Mouse (Mus musculus) erythroblast, adult 5-6 weeks (primary cell): ENCODE results near the gene Ror2. TPM values are rescaled to one million over a fixed set of nuclear protein-coding genes. Genes with fewer than 3 reads are reported as not detected.
"Not testable (repeated sequence)": the region's sequence is repeated elsewhere in the genome, so short reads cannot be mapped to it uniquely, and the experiment has no call there.

Experiments
- ATAC-seq: replicated peaks from 2 replicates; pipeline ENCODE4 v1.8.0; 2016; ENCODE audit warnings: moderate number of reproducible peaks, mild to moderate bottlenecking, moderate TSS enrichment, inconsistent platforms; ENCODE audit not compliant: poor library complexity, low FRiP score, severe bottlenecking
- total RNA-seq, 2 experiments: library from RNA; stranded (forward) in 1 of 2; stranded (reverse) in 1 of 2; fragments of 150-400 nt in 1 of 2; fragments of 200-764, 138-1000 nt in 1 of 2; gene quantifications; 2 replicates each; pipeline versions ENCODE4 v1.2.3 to v1.2.4; 2015 to 2017; ENCODE audit warnings: low replicate concordance in 2 of 2

The Ror2 gene
- total RNA-seq (2015; ENCODE audit: low replicate concordance) (not detected in 2 replicates), total RNA-seq (2017; ENCODE audit: low replicate concordance) (not detected in 2 replicates)

- ATAC-seq = no peak
Measured at GRCm38 (mm10) chr13:53285756-53286361, at the start of gene Ror2. Ror2 (minus strand) TSS chr13:53286124.

- no peak for ATAC-seq
Measured at GRCm38 (mm10) chr13:53333769-53334168, 47.8 kb upstream of the Ror2 start.

- no peak for ATAC-seq
Measured at GRCm38 (mm10) chr13:53330246-53330645, 44.3 kb upstream of the Ror2 start.

- ATAC-seq = no peak
Measured at GRCm38 (mm10) chr13:53325531-53325930, 39.6 kb upstream of the Ror2 start.

GRCm38 (mm10) chr13:53323661-53324060, 37.7 kb upstream of the Ror2 start:
- ATAC-seq = no peak

DNA sequence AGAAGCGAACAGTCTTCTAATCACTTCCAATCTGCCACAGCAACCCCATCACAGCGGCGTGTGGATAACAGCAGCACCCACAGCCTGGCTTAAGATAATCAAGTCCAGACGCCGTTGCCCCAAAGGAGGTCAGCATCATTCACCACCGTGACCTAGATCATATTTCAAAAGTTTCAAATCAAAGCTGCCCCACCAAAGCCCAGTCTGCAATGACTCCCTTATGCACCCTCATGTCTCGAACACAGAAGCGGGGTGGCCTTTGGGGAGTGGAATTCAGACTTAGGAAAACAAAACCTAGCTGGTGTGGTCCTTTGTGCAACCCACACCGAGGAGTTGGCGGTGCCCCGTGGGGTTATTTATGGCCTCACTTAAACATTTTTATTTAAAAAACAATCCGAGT, 35.0 kb upstream of the Ror2 start:
- no peak for ATAC-seq

GRCm38 (mm10) chr13:53316515-53317295, 30.8 kb upstream of the Ror2 start:
- ATAC-seq = no peak

DNA sequence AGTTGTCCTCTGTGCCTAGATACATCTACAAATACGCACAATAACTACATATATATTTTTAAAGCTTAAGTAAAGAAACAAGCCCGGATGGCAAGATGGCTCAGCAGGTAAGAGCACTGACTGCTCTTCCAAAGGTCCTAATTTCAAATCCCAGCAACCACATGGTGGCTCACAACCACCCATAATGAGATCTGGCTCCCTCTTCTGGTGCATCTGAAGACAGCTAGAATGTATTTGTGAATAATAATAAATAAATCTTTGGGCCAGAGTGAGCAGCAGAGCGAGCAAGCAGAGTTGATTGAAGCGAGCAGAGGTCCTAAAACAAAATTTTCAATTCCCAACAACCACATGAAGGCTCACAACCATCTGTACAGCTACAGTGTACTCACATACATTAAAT, 29.8 kb upstream of the Ror2 start:
- not testable (repeated sequence) for ATAC-seq

DNA sequence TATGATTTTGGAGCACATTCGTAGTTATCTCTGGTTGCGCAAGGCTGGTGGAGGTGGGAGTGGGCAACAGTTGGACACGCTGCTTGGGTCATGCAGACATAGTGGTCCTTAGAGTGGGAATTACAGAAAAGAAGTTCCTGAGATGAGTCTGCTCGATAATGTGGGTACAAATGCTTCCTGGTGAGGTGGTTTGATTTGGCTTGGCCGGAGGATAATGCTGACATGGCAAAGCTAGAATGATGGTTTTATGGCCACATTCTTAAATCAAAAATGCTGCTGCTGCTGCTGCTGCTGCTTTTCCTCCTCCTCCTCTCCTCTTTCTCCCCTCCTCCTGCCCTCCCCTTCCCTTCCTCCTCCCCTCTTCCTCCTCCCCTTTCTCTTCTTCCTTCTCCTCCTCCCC, 24.5 kb upstream of the Ror2 start:
- ATAC-seq = no peak

- ATAC-seq = no peak
Measured at GRCm38 (mm10) chr13:53309661-53310160, 23.8 kb upstream of the Ror2 start.

GRCm38 (mm10) chr13:53309148-53309547, 23.2 kb upstream of the Ror2 start:
- ATAC-seq = no peak

GRCm38 (mm10) chr13:53306836-53307235, 20.9 kb upstream of the Ror2 start:
- ATAC-seq = no peak

GRCm38 (mm10) chr13:53305256-53305655, 19.3 kb upstream of the Ror2 start:
- ATAC-seq = no peak

- ATAC-seq = no peak
Measured at GRCm38 (mm10) chr13:53302688-53303087, 16.8 kb upstream of the Ror2 start.

- no peak for ATAC-seq
Measured at GRCm38 (mm10) chr13:53293065-53293464, 7.1 kb upstream of the Ror2 start.

- ATAC-seq = no peak
Measured at GRCm38 (mm10) chr13:53292244-53292643, 6.3 kb upstream of the Ror2 start.

- no peak for ATAC-seq
Measured at GRCm38 (mm10) chr13:53285261-53285755, 616 bp downstream of the Ror2 start.

- ATAC-seq = no peak
Measured at GRCm38 (mm10) chr13:53284740-53285191, 1.2 kb downstream of the Ror2 start.

DNA sequence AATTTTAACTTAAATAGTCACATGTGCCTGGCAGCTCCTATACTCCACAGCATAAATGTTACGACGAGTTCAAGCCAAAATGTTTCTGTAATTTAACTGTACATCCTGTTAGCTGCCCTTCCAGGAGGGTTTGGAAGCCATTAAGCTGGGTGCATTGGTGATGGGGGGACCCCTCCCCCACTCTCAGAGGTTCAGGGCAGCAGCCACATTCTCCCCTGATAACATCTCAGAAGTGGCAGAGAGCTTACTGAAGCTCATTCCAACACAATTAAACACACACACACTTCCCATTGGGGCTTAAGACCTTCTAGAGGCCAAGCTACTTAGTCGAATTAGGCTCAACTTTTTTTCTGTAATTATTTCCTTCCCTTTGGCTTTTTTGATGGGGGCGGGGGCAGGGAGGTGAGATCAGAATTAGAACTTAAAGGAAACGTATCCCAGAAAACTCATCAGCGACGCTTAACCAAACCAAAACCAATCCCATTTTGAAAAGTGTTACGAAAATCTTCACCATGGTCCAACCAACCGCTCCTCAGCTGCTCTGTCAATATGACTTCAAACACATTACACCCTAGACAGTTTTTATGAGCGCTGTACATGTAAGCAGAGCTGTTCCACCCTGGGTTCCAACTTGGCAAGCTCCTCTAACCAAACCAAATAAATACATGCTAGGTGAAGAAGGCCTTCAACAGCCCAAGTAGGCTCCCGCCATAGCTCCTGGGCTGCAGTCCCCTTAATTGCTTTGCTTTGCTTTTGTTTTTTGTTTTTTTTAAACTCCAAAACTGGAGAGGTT, 4.1 kb downstream of the Ror2 start:
- ATAC-seq = no peak

DNA sequence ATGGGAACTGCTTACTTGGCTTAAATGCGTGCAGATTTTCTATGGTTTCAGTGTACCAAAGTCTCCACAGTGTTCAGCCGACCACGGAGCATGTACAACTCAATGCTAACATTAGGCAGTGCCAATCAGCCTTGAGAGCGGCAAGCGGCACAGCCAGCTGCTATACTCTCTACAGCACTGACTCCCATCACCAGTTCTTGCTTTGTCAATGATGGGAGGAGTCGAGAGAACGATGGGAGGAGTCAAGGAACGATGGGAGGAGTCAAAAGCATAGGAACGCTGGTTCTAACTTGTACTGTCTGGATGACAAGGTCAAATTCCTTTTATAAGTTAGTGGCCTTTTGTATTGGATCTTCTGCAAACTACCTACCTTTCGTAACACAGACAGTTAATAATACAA, 7.0 kb downstream of the Ror2 start:
- ATAC-seq = no peak
